Mouse (Mus musculus): ENCODE data around the gene Eif2b3.

DNA sequence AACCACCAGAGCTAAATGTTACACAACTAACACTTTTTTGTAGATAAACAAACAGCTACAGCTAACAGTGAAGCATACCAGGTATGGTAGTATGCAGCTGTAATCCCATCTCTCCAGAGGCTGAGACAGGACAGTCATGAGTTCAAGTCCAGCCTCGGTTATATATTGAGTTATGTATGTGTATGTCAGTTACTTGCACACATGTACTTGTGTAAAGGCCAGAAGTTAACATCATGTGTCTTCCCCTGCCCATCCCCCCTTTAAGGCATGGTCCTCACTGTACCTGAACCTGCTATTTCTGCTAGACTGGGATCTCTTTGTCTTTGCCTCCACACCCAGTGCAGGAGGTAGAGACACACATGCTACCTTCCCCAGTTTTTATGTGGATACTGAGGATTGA is 30.3 kb downstream of the Eif2b3 start:
- TF ChIP-seq CTCF (IDR thresholded peaks at IDR 0.05; ENCODE audit: control insufficient read depth, insufficient read depth, low read length) (no peak), POLR2A (IDR thresholded peaks at IDR 0.05; ENCODE audit: borderline replicate concordance, control insufficient read depth, low read depth, low read length) (no peak)
